Mouse (Mus musculus): ENCODE measurements around the gene Carmil2. TPM values are rescaled to one million over a fixed set of nuclear protein-coding genes. Genes with fewer than 3 reads are reported as not detected.

The Carmil2 gene
- polyA plus RNA-seq, 1 experiment from 2014 or later: 1.4 TPM

DNA sequence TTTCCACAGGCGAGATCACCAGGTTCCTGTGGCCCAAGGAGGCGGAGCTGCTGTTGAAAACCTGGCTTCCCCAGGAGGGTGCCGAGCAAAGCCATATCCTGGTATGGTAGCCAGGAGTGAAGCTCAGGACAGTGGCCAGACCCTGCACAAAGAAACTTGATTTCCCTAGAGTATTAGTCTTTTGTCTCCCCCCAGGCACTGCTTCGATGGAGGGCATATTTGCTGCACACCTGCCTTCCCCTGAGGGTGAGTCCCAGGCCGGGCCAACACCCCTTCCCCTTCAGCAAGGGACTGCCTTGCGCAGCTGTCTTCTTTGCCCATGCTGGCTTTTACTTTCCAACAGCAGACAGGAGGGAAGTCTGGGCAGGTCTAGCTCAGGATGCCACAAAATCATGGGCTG lies 477 bp downstream of the Carmil2 start:
- no peak overlapping the region for H3K9ac ChIP-seq
- no peaks in the 10 kb centered on the region for H3K27me3 ChIP-seq (replicated peaks)
- no peak overlapping the region for H3K27ac ChIP-seq
- H3K4me1 ChIP-seq: peaks cover 7% of the 10 kb centered on the region
- no peaks in the 10 kb centered on the region for H3K9me3 ChIP-seq
- no peak overlapping the region for H3K4me2 ChIP-seq
- no peak overlapping the region for H3K4me3 ChIP-seq (replicated peaks)
- peaks cover 8% of the 10 kb centered on the region for H3K36me3 ChIP-seq
- WGBS: 63% methylated on average over 6 of the region's 6 CpGs
- ATAC-seq (ENCODE audit: insufficient read depth, low FRiP score, low read depth): no peak

DNA sequence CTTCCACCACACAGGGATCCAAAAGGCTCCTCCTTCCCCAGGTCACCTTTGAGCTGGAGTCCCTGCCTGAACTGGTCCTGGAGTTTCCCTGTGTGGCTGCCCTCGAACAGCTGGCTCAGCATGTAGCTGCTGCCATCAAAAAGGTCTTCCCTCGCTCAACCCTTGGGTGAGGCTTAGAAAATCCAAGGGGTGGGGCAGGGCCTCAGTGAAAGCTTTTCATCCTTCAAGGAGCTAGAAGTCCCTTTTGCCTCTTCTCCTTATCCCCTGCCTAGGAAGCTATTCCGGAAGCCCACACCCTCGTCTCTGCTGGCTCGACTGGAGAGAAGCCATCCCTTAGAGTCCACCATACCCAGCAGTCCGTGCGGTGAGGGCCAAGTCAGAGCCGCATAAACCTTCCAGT lies 1.4 kb downstream of the Carmil2 start:
- Histone ChIP-seq H3K4me2 (no peak overlapping the region), H3K27me3 (replicated peaks) (no peaks in the 10 kb centered on the region), H3K4me3 (replicated peaks) (no peak overlapping the region), H3K36me3 (peaks cover 8% of the 10 kb centered on the region), H3K9ac (no peak overlapping the region), H3K4me1 (peaks cover 7% of the 10 kb centered on the region), H3K27ac (no peak overlapping the region), H3K9me3 (no peaks in the 10 kb centered on the region)
- WGBS: 68% methylated on average over 8 of the region's 8 CpGs
- no peak for ATAC-seq (ENCODE audit: insufficient read depth, low FRiP score, low read depth)

DNA sequence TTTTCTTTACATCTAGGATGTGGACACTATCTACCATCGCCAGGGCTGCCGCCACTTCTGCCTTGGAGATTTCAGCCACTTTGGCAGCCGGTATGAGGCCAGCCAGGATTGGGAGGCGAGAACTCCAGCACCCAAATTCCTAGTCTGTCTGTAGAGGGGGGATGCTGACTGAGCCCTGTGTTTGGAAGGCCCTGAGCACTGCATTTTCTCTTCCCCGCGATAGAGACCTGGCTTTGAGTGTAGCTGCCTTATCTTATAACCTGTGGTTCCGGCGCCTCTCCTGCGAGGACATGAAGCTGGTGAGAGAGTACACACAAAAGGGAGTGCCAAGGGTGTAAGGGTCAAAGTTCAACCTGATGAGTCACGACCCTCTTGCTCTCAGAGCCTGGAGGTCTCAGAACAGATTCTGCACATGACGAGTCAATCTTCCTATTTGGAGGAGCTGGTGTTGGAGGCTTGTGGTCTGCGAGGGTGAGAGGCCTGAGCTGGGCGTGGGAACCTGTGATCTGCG lies 2.2 kb downstream of the Carmil2 start:
- WGBS: 49% methylated on average over 14 of the region's 14 CpGs
- H3K4me3 ChIP-seq (replicated peaks): no peak overlapping the region
- H3K27ac ChIP-seq: no peak overlapping the region
- peaks cover 8% of the 10 kb centered on the region; the same call in 1 of the 2 replicates for H3K36me3 ChIP-seq
- H3K27me3 ChIP-seq (replicated peaks): no peaks in the 10 kb centered on the region
- ATAC-seq (ENCODE audit: insufficient read depth, low FRiP score, low read depth): no peak
- H3K4me2 ChIP-seq: no peak overlapping the region
- H3K9ac ChIP-seq: no peak overlapping the region
- H3K4me1 ChIP-seq: peaks cover 7% of the 10 kb centered on the region
- no peaks in the 10 kb centered on the region for H3K9me3 ChIP-seq

DNA sequence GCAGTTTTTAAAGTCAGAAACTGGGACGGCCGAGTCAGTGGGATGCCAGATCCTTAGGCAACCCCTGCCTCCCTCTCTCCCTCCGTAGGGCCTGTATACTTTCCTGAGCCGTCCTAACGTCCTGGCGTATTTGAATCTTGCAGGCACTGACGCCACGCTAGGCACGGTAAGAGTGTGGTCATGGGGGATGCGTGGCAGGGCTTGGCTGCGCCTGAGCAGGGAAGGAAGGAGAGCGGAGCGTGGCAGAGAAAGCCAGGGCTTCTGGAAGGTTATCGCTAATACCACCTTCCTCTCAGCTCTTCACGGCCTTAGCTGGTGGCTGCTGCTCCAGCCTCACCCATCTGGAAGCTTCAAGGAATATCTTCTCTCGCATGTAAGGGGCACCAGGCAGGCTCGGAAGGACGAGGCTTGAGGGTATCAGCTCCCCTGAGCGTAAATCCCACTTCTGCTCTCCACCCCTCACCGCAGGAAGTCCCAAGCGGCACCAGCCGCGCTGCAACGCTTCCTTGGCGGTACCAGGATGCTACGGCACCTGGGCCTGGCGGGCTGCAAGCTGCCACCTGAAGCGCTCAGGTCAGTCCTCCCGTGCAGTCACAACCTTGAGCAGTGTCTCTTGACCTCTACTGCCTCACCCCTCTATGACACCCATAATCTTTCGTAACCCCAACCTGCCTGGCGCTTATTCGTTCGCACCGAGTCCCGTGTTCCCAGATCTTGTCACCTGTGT lies 3.3 kb downstream of the Carmil2 start:
- no peaks in the 10 kb centered on the region for H3K9me3 ChIP-seq
- peaks cover 13% of the 10 kb centered on the region for H3K4me1 ChIP-seq
- H3K4me2 ChIP-seq: no peak overlapping the region
- no peak overlapping the region for H3K27ac ChIP-seq
- no peak overlapping the region for H3K9ac ChIP-seq
- H3K4me3 ChIP-seq (replicated peaks): no peak overlapping the region
- 65% methylated on average over 35 of the region's 35 CpGs for WGBS
- no peak for ATAC-seq (ENCODE audit: insufficient read depth, low FRiP score, low read depth)
- peaks cover 1% of the 10 kb centered on the region; the same call in 1 of the 2 replicates for H3K27me3 ChIP-seq (replicated peaks)
- H3K36me3 ChIP-seq: no peaks in the 10 kb centered on the region

DNA sequence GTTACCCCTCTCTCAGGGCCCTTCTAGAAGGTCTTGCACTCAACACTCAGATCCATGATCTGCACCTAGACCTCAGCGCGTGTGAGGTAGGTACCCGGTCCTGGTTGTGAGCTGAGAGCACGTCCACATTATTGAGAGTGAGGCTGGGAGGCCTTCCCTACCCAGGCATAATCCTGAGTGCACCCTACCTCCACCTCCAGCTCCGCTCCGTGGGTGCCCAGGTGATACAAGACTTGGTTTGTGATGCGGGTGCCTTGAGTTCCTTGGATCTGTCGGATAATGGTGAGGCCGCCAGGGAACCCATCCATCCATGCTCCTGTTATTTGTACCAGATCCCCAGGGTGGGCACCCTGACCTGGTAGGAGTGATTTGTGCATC lies 3.9 kb downstream of the Carmil2 start:
- H3K4me1 ChIP-seq: peaks cover 15% of the 10 kb centered on the region

DNA sequence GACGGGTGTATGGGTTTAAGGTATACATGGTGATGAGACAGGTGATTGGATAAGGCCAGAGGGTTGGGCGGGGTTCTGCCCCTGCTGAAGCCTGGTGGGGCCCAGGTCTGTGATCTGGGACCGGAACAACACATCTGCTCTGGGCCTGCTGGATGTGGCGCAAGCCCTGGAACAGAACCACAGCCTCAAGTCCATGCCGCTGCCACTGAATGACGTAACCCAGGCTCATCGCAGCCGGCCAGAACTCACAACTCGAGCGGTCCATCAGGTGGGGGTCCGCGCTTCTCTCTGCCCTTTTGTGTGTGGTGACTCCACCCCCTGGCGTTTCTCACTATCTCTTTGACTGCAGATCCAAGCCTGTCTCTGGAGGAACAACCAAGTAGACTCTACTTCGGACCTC lies 4.9 kb downstream of the Carmil2 start:
- WGBS: 71% methylated on average over 14 of the region's 14 CpGs
- Histone ChIP-seq H3K4me1 (peaks cover 10% of the 10 kb centered on the region), H3K36me3 (no peaks in the 10 kb centered on the region), H3K4me3 (replicated peaks) (no peak overlapping the region), H3K9ac (no peak overlapping the region), H3K4me2 (no peak overlapping the region), H3K27ac (no peak overlapping the region), H3K9me3 (no peaks in the 10 kb centered on the region), H3K27me3 (replicated peaks) (peaks cover 3% of the 10 kb centered on the region; the same call in 1 of the 2 replicates)
- ATAC-seq (ENCODE audit: insufficient read depth, low FRiP score, low read depth): no peak

More for the DNA sequence above, 3.9 kb downstream of the Carmil2 start:
- Histone ChIP-seq H3K4me3 (replicated peaks) (no peak overlapping the region), H3K27me3 (replicated peaks) (peaks cover 3% of the 10 kb centered on the region; the same call in 1 of the 2 replicates), H3K4me2 (no peak overlapping the region), H3K36me3 (no peaks in the 10 kb centered on the region), H3K9me3 (no peaks in the 10 kb centered on the region), H3K27ac (no peak overlapping the region), H3K9ac (no peak overlapping the region)
- WGBS: 87% methylated on average over 9 of the region's 9 CpGs
- no peak for ATAC-seq (ENCODE audit: insufficient read depth, low FRiP score, low read depth)

DNA sequence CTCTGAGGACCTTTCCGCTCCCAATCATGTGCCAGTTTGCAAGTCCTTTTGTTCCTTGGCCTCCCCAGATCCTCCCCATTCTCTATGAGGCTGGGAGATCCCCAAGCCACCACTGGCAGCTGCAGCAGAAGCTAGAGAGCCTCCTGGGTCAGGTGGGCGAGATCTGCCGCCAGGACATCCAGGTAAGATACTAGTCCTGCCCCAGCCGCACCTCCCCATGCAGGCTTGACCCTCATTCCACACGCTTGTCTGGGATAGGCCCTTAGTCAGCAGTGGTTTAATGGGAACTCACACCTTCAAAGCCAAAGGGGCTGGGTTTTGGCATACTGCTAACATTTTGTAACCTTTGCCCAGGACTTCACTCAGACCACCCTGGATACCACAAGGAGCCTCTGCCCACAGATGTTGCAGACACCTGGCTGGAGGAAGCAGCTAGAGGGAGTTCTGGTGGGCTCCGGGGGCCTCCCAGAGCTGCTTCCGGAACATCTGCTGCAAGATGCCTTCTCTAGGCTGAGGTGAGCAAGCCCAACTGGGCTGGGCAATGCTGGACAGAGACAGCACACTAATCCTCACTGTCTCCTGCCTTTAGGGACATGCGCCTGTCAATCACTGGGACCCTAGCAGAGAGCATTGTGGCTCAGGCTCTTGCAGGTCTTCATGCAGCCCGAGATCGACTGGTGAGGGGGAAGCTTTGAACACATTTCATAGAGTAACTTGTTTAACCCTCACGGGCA lies 6.5 kb downstream of the Carmil2 start:
- Histone ChIP-seq H3K4me2 (no peak overlapping the region), H3K4me1 (peaks cover 8% of the 10 kb centered on the region), H3K9me3 (no peaks in the 10 kb centered on the region), H3K4me3 (replicated peaks) (no peak overlapping the region), H3K27me3 (replicated peaks) (peaks cover 3% of the 10 kb centered on the region; the same call in 1 of the 2 replicates), H3K9ac (no peak overlapping the region), H3K36me3 (peaks cover 7% of the 10 kb centered on the region; the same call in 1 of the 2 replicates), H3K27ac (no peak overlapping the region)
- ATAC-seq (ENCODE audit: insufficient read depth, low FRiP score, low read depth): no peak
- WGBS: 91% methylated on average over 11 of the region's 11 CpGs

DNA sequence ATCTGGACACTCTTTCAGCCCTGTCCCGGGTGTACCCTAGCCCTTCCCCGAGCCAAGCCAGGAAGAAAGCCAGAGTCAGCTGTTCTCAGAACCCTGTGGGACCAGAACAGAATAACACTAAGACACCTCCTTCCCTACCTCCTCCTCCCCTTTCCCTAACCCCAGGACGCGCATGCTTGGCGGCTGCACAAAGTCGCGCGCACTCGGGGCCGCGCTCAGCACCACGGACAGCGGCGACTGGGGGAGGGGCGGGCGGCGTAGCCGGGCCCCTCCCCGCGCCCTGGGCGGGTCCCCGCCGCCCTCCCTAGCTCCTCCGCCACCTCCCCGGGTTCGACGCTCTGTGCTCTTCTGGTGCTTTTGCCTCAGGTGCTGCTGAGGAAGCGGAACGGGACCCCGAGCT lies 7.6 kb downstream of the Carmil2 start:
- ATAC-seq (ENCODE audit: insufficient read depth, low FRiP score, low read depth): peak; percentile 28; the same call in 1 of the 2 replicates
- peaks cover 7% of the 10 kb centered on the region; the same call in 1 of the 2 replicates for H3K36me3 ChIP-seq
- H3K4me2 ChIP-seq: peak overlapping the region; percentile 96
- H3K27ac ChIP-seq: no peak overlapping the region
- 0 out of 2 replicates have a peak overlapping the region, but pooled peaks have one; percentile 29 for H3K9ac ChIP-seq
- whole genome bisulfite sequencing: 2% methylated on average over 26 of the region's 30 CpGs
- no peaks in the 10 kb centered on the region for H3K9me3 ChIP-seq
- H3K4me3 ChIP-seq (replicated peaks): peak overlapping the region; percentile 48
- H3K27me3 ChIP-seq (replicated peaks): peaks cover 3% of the 10 kb centered on the region; the same call in 1 of the 2 replicates
- peaks cover 8% of the 10 kb centered on the region for H3K4me1 ChIP-seq

DNA sequence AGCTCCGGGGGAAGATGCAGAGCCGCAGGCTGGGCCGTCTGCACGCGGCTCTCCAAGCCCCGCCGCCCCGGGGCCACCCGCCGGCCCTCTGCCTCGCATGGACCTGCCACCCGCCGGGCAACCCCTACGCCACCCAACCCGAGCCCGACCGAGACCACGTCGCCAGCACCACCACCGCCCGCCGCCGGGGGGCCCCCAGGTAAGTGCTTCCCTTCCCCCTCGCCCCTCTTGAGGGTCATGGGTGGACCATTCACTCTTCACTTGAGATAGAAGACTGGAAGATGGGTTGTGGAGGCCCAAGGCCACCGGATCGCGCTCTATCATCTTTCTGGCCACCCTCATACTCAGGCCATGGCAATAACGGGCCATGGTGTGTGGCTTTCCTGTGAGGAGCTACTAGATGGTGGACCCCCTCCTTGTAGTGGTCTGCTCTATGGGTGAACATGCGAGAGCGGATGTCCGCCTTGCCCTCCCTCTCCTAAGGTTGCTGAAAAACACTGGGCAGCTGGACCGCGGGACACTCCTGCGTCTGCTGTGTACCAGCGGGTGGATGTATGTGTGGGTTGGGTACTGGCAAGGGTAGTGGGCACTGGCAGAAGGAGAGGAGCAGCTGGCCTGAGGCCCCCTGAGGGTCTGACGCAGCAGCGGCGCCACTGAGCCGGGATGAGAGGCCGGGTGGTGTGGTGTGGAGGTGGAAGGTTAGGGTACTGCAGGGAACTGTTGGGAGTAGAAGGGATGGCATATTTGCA lies 8.2 kb downstream of the Carmil2 start:
- WGBS: 15% methylated on average over 36 of the region's 40 CpGs
- H3K9me3 ChIP-seq: no peaks in the 10 kb centered on the region
- no peak overlapping the region for H3K27ac ChIP-seq
- H3K4me2 ChIP-seq: peak overlapping the region; percentile 96
- H3K9ac ChIP-seq: peak overlapping the region; percentile 29; the same call in 1 of the 2 replicates
- peak; percentile 18; the same call in 1 of the 2 replicates for ATAC-seq (ENCODE audit: insufficient read depth, low FRiP score, low read depth)
- peaks cover 8% of the 10 kb centered on the region for H3K4me1 ChIP-seq
- H3K4me3 ChIP-seq (replicated peaks): peak overlapping the region; percentile 48
- peaks cover 3% of the 10 kb centered on the region; the same call in 1 of the 2 replicates for H3K27me3 ChIP-seq (replicated peaks)
- peaks cover 7% of the 10 kb centered on the region; the same call in 1 of the 2 replicates for H3K36me3 ChIP-seq

DNA sequence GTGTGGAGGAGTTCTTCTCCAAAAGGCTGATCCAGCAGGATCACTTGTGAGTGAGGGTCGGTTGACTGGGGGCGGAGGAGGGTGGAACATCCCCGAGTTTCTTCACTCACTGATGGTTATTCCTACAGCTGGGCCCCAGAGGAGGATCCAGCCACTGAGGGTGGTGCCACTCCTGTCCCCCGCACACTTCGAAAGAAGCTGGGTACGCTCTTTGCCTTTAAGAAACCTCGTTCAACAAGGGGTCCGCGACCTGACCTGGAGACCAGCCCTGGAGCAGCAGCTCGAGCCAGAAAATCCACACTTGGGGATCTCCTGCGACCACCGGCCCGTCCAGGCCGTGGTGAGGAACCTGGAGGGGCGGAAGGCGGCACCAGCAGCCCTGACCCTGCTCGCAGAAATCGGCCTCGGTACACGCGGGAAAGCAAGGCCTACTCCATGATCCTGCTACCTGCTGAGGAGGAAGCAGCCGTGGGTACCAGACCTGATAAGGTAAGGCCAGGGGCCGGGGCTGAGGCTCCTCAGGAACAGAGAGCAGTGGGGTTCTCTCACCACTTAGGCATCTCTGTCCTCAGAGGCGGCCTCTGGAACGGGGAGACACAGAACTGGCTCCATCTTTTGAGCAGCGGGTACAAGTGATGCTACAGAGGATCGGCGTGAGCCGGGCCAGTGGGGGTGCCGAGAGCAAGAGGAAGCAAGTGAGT lies 9.2 kb downstream of the Carmil2 start:
- Histone ChIP-seq H3K27ac (no peak overlapping the region), H3K36me3 (peaks cover 7% of the 10 kb centered on the region; the same call in 1 of the 2 replicates), H3K9me3 (no peaks in the 10 kb centered on the region), H3K4me1 (peaks cover 16% of the 10 kb centered on the region), H3K4me2 (no peak overlapping the region), H3K27me3 (replicated peaks) (peaks cover 3% of the 10 kb centered on the region; the same call in 1 of the 2 replicates), H3K4me3 (replicated peaks) (no peak overlapping the region), H3K9ac (no peak overlapping the region)
- WGBS: 75% methylated on average over 30 of the region's 30 CpGs
- no peak for ATAC-seq (ENCODE audit: insufficient read depth, low FRiP score, low read depth)

DNA sequence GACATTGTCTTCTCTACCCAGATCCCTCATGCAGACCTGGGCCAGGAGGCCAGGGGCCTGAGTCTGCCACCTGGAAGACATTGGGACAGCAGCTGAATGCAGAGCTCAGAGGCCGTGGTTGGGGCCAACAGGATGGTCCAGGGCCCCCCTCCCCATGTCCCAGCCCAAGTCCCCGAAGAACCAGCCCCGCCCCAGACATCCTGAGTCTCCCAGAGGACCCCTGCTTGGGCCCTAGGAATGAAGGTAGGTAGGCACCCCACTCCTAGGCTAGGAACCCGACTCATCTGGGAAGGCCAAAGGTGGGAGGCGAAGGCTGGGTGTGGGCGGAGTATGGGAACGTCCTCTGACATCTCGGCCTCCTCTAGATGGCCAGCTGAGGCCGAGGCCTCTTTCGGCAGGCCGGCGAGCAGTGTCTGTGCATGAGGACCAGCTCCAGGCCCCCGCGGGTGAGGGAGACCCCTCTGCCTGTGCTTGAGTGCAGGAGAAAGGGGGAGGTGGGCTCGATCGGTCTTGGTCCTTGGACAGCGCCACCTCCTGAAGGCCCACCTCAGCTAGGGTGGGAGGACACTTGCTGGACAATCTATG lies 11.2 kb downstream of the Carmil2 start:
- WGBS: 87% methylated on average over 17 of the region's 17 CpGs
- Histone ChIP-seq H3K27ac (no peak overlapping the region), H3K4me3 (replicated peaks) (no peak overlapping the region), H3K27me3 (replicated peaks) (peaks cover 3% of the 10 kb centered on the region; the same call in 1 of the 2 replicates), H3K9ac (no peak overlapping the region), H3K9me3 (no peaks in the 10 kb centered on the region), H3K4me1 (peaks cover 25% of the 10 kb centered on the region), H3K36me3 (peaks cover 7% of the 10 kb centered on the region; the same call in 1 of the 2 replicates), H3K4me2 (no peak overlapping the region)
- no peak for ATAC-seq (ENCODE audit: insufficient read depth, low FRiP score, low read depth)

Measured in stomach, embryonic 15.5 days (tissue).